Mouse (Mus musculus) lung, postnatal 10 days (tissue): ENCODE data around the gene Cox4i2.
A peak's percentile ranks its signal among the peaks of the same experiment; 100 is the strongest.

ENCODE experiments used
- DNase-seq: peaks from one replicate; pipeline ENCODE4 v3.0.0; 2021

Cox4i2 gene

DNA sequence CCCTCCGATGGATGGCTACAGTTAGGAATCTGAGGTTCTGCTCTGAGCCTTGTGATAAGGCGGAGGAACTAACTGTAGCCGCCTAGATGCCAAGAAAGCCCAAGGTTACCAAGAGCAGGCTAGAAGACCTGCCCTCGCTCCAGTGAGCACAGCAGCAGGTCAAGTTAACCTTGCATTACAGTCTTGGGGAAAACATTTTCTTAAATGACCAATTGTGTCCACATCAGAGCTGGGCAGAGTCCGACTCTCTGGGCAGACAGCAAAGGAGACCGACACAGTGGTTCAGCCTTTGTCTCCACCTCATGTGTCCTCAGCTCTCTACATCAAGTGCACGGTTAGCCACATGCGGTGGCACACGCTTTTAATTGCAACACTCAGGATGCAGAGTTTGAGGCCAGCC, 17.6 kb downstream of the Cox4i2 start:
- DNase-seq, result no peak

DNA sequence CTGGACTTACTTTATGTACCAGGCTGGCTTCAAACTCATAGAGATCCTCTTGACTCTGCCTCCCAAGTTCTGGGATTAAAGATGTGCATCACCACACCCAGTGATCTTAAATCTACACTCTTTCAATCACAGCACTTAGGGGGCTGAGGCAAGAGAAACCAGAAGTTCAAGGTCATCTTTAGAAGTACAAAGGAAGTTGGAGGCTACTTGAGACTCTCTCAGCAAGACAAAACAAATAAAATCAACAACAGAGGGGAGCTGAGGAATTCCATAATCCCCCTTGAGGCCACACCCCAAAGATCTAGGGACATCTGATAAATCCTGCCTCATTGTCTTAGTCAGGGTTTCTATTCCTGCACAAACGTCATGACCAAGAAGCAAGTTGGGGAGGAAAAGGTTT, 18.3 kb downstream of the Cox4i2 start:
- DNase-seq, result no peak

DNA sequence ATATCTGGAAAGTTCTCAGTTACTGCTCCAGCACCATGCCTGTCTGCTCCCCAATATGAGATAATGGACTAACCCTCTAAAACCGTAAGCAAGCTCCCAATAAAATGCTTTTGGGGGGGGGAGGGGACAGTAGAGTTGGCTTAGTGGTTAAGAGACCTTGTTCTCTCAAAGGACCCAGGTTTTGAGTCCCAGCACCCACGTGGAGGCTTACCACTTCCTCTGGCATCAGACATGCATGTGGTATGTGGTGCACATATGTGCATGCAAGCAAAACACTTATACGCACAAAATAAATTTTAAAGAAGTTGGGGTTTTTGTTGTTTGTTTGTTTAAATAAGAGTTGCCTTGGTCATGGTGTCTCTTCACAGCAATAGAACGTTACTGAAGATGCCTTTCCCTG, 21.4 kb downstream of the Cox4i2 start:
- no peak for DNase-seq

DNA sequence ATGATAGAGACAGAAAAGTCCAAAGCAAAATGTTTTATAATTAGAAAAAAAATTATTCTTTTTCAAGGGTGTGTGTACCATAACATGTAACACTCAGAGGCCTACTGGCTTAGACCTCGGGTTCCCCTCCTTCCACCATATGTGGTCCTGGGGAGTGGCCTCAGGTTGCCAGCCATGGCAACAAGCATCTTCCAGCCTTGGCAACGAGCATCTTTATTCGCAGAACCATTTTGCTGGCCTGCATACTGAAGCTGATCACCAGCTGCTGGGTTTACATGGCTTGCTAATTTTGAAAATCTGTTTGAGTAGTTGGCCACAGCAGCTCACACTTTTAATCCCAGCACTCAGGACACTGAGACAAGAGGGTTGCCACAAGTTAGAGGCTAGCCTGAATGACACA, 22.0 kb downstream of the Cox4i2 start:
- no peak for DNase-seq

DNA sequence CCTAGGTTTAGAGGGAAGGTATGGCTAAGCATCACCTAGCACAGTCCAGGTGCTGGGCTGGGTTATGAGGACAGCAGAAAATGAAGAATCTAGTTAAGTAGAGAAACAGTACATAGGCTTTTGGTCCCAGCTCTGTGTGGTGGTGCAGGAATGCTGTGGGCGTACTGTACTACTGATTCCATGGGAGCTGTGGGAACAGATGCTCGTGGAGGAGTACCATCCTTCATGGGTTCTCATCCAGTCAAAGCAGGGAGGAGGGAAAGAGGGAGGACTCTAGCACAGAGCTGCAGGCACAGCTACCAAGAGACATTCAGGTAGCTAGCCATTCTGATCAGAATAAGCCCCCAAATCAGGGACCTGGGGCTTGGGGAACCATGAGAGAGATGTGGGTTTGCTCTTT, 22.5 kb downstream of the Cox4i2 start:
- DNase-seq, result no peak

DNA sequence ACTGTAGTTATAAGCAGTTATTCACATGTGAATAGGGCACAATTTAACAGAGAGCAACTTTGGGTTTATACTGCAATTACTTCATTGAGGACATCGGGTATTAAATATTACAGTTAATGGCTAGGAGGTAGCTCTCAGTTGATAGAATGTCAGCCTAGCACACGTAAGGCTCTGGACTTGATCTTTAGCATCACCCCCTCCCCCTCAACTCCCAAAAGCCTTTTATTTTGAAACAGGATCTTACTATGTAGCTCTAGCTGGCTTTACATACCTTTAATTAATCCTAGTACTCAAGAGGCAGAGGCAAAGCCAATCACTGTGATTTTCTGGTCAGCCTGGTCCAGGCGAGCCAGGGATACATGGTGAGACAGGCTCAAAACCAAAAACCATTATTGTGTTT, 23.1 kb downstream of the Cox4i2 start:
- DNase-seq, result no peak

DNA sequence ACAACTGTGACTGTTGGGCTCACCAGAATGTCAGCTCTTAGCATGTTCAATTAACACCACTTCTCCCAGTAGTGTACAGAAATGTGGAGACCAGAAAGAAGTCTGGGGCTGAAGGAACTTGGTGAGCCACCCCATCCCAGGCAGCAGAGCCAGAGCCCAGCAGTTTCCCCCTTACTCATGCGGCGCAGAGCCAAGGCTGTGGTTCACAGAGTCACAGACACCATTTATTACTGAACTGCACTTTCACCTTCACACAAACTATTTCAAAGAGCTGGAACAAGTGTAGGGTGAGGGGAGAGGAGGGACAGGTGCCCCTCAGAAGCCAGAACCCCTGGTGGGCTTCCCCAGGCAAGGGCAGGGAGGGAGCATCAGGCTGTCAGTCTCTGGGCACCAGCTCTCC, 26.5 kb downstream of the Cox4i2 start:
- no peak for DNase-seq

DNA sequence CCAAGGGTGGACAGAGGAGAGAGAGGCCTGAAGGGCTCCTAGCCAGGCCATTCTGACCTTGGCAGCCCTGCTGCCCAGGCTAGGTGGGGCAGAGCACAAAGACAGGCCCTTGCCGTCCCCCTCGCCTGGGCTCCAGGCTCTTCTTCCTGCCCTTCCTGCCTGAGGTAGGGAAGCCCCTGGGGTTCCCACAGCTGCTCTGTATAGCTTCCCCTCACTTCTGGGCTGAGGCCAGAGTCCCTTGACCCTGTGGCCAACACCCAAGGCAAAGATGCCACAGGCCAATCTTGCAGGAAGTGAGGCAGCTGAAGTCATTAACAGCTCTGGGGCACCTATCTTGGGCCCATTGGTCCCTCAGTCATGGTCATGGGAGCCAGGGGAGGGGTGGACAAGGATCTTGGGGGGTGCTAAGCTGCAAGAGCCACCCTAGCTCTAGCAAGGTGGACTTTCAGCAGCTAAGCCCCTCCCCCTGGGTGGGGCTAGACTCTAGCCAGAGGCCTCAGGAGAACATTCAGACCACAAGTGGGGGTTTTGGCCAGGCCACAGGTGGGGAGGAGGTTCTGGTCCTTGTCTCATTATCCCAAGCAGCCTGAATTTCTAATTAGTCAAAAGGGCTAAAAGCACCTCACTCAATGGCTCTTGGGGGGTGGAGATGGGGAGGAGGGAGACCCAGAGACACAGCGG, 27.2 kb downstream of the Cox4i2 start:
- peak; percentile 36 for DNase-seq

DNA sequence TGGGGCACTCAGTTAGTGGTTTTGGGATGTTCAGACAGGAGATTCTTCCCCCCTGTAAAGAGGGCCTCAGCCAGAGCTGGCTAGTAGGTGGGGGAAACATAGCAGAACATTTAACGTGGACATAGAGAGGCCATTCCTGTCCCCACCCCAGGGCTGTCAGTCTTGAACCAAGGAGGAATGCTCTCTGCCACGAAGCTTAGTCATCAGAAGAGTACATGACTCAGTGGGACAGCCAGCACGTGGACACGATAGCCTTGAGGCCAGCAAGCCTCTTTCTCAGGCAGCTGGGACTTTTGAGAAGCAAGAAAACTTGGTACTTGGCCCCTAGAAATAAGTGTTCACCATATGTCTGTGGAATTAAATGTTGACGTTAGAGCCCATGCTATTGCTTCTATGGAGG, 28.7 kb downstream of the Cox4i2 start:
- DNase-seq, result no peak

DNA sequence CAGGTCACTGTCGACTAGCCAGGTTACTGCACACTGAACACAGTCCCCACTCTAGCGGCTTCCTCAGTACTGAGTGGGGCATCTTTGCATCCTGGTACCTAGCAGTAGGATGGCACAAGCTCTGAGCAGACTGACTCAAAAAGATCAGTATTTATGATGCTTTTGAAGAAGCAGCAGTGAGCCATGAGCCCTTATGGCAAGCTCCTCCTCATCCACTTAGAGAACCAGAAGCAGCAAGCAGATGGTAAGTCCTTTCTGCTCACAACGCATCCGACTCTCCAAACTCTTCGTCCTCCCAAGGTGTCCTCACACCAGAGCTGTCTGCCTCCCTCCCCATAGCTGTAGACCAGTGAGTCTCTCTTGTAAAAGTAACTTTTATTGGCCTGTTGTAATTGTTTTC, 29.3 kb downstream of the Cox4i2 start:
- no peak for DNase-seq

DNA sequence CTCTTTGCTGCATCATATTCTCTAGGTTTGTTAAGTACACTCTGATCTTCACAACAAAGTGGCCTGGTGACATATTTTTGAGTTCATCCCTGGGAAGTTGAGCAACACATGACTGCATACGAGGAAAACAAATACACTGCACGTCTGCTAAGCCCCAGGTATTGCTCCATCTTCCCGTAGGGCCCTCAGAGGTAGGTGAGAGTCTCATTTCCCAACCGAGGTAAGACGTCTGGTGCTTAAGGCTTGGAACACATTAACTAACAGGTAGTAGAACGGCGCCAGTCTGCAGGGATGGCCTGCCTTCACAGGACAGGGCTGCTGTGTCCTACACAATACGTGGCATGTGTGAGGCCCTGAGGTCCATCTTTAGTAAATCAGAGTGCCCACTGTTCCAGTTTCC, 30.7 kb downstream of the Cox4i2 start:
- DNase-seq, result peak; percentile 58

DNA sequence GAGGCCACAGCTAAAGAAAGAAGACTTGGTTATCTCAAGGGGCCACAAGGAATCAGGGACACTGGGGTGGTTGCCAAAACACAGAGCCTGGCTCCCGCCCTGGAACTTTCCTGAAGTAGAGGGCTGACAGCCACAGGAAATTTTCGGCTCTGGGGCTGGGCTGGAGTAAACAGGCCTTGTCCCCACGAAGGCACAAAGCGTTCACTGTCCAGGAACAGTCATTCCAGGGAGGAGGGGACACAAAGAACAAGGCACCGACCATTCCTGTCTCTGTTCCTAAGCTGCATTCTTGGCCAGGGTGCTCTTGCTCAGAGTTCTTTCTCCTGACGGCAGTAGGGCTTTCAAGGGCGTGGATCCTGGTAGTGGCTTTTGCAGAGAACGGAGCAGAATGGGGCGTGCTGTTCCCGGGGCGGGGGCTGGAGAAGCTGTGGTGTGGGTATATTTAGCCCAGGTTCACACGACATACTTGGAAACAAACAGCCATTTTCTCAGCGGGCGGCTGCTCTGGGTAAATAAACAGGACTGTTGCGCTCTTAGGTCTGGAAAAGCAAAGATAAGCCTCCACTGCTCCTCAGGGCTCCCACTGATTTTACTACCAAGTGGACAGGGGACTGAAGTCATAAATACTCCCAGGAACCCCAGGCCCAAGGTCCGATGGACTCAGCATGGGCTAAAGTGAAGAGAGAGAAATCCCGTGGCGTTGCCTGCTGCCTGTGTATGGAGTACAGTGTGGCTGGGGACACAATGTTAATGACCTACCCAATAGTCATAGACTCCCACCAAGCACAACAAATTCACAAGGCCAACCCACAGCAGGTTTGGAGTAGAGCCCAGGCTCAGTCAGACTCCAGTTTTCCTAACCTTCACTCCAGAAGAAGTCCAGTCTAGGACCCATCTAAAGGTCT, 31.7 kb downstream of the Cox4i2 start:
- DNase-seq, result peak; percentile 92

DNA sequence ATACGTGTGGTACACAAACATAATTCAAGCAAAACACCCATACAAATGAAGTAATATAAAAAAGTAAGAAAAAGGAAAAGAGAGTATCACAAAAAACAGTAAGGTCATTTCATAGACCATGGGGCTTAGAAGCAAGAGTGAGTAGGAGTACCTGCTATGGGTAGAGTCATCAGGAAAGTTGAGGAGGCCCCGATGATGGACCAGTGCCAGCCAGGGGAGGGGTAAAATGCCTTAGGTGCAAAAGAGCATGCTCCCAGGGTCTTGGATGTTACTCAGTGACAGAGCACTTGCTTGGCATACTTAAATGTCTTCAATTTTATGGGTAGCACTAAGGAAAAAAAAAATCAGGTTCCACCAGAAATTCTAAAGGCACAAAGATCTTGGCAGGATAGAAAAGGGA, 33.2 kb downstream of the Cox4i2 start:
- no peak for DNase-seq

DNA sequence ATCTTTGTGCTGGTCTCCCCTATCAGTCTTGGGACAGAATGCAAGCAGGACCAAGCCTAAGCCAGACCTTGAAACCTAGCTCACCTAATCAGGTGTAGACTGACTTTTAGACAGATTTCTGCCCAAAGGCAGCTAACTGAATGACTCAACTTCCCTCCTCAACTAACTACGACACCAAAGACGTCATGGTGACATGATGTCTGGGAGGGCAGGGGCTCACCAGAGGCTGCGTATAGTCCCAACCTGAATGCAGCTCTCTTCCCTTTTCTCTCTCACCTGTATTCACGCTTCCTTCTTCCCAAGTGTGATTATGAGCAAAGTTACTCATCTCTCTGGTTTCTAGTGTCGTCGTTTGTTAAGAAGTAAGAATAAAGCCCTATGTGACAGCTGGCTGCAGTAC, 33.6 kb downstream of the Cox4i2 start:
- no peak for DNase-seq

DNA sequence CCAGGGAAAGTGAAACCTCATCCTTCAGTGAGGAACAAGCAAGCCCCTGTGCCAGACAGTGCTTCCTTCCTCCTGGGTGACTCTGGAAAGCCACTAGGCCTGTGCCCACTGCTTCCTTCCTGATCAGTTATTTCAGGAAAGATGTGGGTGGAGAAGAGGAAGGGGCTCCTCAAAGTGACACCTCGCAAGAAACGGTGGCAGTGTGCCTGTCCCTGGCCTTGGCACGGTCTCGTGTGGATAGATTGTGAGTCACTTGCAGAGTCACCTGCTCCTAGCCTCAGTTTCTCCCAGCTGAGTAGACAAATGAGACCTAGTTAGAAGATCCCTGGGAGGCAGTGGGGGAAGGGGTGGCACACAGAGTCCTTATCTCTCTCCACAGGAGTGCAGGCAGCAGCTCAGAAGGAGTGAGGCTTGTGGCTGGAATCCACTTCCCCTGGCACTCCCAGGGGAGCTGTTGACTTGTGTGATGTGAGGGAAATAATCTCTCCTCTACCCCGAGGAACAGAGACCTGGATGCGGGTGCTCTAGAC, 35.0 kb downstream of the Cox4i2 start:
- peak; percentile 74 for DNase-seq

DNA sequence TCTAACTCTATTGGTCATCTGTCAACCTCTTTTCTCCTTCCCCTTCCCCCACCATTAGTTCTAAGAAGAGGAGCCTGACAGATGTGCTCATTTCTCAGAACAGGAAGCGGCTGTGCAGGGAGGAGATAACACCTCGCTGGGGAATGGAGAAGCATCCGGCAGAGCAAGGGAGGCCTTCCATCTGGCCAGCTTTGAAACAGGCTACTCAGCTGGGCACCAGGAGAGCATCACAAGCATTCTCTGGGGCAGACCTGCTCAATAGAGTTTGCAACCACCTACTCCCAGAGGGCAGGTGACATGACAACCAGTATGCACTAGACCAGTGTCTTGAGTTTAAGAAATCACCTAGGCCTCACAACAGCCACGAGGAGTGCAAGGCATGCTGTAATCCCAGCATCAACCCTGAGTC, 35.6 kb downstream of the Cox4i2 start:
- DNase-seq, result peak; percentile 78

DNA sequence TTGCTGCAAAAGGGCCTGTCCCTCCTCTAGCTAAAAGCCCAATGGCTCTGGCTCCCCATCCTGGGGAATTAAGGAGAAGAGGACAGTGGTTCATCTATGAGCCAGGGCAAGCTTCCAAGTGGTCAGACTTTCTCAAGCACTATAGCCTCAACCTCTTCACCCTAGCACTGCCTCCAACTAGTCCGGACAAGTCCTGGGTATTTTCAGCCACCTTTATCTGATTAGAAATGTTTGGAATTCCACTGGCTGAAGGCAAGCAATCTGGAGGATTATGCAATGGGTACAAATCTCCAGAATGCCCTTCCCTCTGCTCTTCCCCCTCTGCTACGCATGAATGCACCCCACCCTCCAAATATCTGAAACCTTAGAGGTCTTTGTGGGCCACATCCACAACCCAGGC, 38.5 kb downstream of the Cox4i2 start:
- DNase-seq, result peak; percentile 53

DNA sequence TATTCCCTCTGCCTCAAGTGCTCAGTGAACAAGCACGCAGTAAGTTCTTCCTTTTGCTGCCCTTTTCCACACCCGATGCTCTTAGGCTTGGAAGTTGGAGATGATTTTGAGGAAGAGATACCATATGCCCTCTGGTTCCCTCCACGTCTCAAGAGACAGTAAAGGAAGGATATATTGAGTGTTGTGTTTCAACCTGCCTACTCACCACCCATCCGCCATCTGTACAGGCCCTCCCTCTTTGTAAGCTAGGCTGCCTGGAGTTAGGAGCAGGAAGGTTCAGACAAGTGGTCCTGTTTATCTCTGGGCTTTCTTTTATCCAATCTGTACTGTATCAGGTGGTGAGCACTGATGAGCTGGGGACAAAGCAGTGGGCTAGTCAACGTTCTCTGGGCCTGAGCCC, 39.4 kb downstream of the Cox4i2 start:
- no peak for DNase-seq

DNA sequence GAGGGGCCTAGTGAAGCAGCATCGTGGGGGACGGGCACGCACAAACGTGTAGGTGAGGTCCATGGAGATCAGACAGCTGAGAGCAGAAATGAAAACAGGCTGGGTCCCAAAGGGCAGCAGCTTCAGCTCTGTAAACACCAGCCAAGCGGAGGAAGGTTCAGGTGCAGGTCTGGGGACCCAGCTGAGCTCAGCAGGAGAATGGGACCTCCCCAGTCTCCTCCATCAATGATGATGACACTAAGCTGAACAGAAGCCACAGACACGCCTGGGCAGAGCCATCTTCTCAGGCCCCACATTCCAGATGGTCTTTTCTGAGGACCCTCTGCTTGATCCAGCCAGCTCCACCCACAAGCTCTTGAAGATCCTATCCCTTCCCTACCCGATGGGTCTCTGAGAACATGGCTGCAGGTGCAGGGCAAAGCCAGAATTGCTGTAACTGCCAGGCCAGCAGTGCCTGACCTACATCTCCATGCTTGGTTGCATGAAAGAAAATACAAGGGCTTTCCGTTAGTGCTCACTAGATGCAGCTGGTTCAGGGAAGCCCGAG, 40.4 kb downstream of the Cox4i2 start:
- no peak for DNase-seq

DNA sequence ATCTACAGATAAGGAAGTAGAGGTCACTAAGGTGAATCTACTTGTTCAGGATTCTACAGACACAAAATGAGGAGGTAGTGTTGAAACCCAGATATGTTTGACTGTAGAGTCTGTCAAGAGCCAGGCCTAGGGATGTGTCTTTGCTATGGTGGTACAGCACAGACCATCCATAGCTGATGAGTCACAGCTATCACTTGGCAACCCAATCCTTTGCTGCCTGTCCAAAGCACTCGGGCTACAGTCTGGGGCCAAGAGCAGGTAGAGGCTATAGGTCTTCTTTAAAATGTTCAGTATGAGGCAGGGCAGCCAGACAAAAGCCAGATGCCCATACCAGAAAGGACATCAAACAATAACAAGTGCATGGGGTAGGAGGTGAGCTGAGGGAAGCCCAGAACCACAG, 43.6 kb downstream of the Cox4i2 start:
- DNase-seq, result no peak

DNA sequence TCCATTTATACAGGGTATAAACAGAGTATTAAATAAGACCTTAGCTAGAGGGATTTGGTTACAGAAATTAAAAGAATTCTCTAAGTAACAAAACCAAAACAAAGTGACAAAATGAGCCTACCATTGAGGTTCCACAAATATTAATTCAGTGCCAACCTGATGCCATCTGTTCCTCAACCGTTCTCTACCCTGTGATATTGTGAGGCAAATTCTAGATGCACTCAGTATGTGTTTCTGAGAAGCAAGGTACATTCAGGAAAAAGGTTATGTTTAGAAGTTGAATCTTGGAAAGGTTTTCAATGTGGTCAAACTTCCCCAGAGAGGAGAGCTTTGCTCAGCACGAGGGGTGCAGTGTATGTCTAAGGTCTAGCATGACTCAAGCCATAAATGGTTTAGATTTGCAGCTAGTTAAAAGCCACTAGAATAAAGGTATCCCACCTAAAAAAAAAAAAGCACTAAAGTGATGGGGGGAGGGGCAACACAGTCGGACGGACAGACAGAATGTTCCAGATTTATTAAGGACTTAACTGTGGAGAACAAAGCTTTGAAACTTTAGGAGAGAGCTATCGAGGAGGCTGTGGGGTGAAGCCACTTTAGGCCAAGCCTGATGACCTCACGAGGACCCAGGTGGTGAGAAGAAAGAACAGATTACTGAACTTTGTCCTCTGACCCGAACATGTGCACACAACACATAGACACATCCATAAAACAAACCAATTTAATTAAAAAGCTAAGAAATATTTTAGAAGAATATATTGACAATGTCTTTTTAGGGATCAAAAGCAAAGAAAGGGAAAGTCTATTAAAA, 46.2 kb downstream of the Cox4i2 start:
- no peak for DNase-seq

DNA sequence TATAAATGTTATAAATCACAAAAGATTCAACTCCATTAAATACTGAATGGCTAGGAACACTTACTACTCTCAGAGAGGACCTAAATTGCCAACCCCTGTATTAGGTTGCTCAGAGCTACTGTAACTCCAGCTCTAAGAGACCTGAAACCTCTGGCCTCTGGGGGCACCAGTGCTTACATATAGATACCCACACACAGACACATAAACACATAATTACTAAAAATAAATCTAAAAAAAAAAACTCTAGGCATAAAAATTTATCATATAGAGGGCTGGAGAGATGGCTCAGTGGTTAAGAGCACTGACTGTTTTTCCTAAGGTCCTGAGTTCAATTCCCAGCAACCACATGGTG, 46.8 kb downstream of the Cox4i2 start:
- no peak for DNase-seq

DNA sequence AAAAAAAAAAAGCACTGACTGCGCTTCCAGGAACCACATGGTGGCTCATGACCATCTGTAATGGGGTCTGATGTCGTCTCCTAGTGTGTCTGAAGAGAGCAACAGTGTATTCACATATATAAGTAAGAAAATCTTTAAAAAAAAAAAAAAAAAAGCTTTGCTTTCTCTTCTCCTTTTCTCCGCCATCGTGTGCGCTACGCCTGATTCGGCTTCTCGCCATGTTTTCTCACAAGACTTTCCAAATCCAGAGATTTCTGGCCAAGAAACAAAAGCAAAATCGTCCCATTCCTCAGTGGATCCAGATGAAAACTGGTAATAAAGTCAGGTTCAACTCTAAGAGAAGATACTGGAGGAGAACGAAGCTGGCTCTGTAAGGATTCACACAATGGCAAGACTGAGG, 48.3 kb downstream of the Cox4i2 start:
- DNase-seq, result peak; percentile 38
